Mouse (Mus musculus) spleen, adult 2 months (tissue): ENCODE results near the gene Zkscan17.

Experiments used
- CTCF ChIP-seq: fragments of 200-500 bp; IDR thresholded peaks from 2 replicates; pipeline ENCODE4 v1.5.1; 2011; ENCODE audit warnings: mild to moderate bottlenecking, inconsistent platforms; ENCODE audit not compliant: insufficient read depth, insufficient read length, insufficient replicate concordance; ENCODE audit errors: extremely low read depth
- POLR2A ChIP-seq: fragments of 200-500 bp; IDR thresholded peaks from 2 replicates; pipeline ENCODE4 v1.6.1; 2011; ENCODE audit warnings: low read depth, low read length, inconsistent platforms

DNA sequence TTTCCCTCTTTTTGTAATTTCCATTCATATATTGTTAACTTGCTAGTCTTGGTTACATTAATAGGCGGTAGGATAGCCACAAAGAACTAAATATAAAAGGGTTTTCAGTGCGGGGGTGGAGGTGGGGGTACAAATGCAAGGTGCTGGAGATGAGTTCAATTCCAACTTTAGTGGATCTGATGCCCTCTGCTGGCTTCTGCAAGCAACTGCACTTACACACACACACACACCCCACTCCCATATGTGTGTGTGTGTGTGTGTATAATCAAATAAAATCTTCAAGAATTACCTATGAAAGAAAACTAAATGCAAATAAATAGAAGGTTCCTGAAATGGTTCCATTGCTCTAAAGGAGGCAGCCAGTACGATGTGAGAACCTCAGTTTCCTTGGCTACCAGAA lies 42.8 kb upstream of the Zkscan17 start:
- TF ChIP-seq POLR2A: no peak
- TF ChIP-seq CTCF: peak; percentile 21; the same call in 1 of the 2 replicates
